Mouse (Mus musculus): ENCODE data around the gene Ankrd50.

- TF ChIP-seq CTCF (IDR thresholded peaks at IDR 0.05; ENCODE audit: low read depth, low read length) (no peak), POLR2A (IDR thresholded peaks at IDR 0.05; ENCODE audit: borderline replicate concordance, low read depth, low read length) (no peak)
Observed at GRCm38 (mm10) chr3:38490720-38491119, 6.1 kb upstream of the Ankrd50 start.

All from bone marrow macrophage, adult 2 months (primary cell).